Mouse (Mus musculus): ENCODE results near the gene Fermt2. TPM values are rescaled to one million over a fixed set of nuclear protein-coding genes. Genes with fewer than 3 reads are reported as not detected.

The Fermt2 gene
- 100 to 1,000 TPM; 106 to 112 TPM for total RNA-seq (2021)

DNA sequence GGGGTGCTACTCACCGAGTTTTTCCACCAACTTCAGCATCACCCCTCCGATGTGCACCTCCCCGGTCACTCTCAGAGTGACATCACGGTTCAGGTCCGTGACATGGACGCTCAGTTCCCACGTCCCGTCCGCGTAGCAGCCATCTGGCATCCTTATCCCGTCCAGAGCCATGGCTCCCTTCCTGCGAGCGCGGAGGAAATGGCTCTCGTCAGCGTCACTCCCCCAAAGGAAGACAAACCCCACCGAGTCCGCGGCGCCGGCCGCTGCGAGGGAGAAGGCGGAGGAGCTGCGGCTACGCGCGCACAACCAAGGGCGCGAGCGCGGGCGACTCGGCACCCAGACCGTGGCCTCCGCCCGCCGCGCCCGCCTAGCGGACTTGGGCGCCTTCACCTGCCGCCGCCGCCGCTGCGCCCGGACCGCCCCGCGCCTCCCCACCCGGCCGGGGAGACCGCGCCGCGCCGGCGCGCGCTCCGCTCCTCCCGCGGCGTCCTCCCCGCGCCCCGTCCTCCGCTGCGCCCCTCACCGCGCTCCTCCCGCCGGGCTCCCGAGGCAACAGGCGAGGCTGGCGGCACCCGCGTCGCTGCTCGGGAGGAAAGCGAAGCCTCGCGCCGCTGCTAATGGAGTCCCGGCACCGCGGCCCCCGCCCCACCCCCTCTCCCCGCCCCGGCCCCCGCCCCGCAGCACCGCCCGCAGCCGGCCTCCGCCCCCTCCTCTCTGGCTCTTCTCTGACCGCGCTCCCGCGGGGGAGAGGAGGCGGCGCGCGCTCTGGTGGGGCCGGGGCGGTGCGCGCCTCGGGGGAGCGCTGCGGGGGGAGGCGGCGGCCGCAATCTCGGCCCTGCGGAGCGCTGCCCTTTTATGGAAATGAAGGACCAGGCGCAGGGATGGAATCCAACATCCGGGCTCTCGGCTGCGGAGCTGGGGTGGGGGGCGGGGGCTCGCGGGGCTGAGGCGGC, at the start of gene Fermt2:
TSS of gene Fermt2 (minus strand) at position 708 of the 953 bp plus-strand sequence.
- DNase-seq (ENCODE audit: extremely low spot score in 1 of 2, low spot score in 1 of 2) = peak; percentile 70

DNA sequence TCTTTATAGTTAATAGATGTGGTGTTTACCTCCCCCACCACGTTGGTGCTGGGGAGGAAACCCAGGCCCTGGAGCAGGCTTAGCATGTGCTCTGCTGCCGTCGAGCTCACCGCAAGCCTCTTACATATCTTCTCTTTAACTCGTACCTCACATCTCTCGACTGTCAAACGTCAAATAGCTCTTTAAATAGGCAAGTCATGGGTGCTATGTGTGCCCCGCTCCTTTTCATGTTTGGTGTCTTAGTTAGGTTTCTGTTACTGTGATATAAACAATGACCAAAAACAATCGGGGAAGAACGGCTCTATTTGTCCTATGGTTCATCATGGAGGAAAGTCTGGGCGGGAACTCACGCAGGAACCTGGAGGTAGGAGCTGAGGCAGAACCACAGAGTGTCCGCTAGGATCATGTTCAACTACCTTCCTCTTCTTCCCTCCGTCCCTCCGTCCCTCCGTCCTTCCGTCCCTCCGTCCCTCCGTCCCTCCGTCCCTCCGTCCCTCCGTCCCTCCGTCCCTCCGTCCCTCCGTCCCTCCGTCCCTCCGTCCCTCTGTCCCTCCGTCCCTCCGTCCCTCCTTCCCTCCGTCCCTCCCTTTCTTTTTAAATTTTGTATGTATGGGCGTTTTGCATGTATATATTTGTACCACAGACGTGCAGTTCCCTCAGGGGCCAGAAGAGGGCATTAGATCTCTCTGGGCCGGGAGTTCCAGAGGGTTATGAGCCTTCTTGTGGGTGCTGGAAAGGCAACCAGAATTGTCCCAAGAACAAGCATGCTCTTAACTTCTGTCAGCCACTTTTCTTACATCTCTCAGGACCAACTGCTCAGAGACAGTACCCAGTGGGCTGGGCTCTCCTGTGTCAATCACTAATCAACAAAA, 36.4 kb upstream of the Fermt2 start:
- DNase-seq (ENCODE audit: extremely low spot score in 1 of 2, low spot score in 1 of 2) = peak; percentile 52 to 81

DNA sequence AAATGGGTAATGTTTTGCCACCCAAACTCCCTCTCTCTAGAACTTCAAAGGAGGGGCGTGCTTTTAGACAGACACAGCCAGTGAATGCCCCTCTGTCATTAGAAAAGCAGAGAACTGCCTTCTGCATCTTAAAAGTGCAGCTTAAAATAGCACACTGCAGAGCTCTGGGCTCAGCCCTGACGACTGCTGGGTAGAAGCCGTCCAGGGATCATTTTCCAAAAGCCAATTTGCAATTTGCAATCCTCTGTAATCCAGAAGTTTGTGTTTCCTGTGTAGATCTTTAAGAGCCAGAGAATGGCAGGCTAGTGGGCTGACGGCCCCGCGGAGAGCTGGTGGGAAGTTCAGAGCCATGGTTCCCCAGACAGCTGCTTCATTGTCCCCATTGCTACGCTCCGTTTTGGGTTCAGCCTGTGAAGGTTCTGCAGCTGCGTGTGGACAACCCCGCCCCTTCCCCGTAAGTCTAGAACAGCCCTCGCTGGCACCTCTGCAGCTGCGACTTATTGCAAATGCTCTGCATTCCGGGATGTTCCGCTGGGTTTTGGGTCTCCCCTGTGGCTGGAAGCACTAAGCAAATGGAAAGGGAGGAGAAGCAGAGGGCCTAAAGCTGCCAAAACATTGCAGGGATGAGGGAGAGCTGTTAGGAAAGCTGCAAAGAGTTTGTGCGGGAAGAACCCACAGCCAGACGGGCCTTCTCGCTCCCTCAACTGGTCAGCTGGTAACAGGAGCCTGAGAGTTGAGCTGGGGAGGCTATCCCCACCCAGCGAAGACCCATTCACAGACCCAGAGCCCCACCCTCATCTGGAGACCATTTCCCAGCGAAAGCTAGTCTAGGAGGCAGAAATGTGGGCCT, 35.5 kb upstream of the Fermt2 start:
- peak in 1 of 2 experiments; percentile 31 for DNase-seq (ENCODE audit: extremely low spot score in 1 of 2, low spot score in 1 of 2)

DNA sequence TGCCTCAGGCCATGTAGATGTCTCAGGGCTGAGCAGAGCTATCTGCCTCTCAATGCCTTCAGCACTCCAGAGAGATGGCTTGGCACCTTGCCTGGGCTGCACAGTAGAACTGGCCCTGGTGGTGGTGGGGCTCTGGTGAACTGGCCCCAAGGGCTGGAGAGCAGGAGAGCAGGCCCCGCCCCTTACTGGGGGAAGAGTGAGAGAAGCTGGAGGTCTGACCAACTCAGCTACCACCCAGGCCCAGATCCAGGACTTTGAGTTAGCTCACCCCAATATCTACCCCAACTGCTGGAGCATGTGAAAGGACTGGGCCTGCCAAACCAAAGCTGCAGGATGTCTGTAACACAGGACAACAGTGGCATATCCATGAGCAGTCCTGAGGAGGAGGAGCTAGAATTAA, 33.7 kb upstream of the Fermt2 start:
- DNase-seq (ENCODE audit: extremely low spot score in 1 of 2, low spot score in 1 of 2) = peak in 1 of 2 experiments; percentile 49

DNA sequence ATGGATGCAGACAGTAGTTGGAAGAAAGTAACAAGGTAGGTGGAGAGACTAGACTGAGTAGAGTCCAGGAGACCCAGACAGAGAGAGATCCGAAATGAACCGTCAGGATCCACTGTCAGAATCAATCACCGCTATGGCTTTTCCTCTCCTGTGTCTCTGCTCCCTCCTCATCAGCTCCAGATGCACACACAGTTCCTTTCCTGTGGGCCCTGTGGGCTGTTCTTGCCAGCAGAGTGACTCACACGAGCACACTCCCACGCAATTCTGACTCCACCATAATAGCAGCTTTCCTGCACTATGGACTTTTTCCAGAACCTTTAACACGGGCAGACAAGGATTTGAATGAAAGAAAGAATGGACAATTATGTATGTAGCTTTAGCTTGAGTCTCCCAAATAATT, 31.8 kb upstream of the Fermt2 start:
- no peak for DNase-seq (ENCODE audit: extremely low spot score in 1 of 2, low spot score in 1 of 2)

DNA sequence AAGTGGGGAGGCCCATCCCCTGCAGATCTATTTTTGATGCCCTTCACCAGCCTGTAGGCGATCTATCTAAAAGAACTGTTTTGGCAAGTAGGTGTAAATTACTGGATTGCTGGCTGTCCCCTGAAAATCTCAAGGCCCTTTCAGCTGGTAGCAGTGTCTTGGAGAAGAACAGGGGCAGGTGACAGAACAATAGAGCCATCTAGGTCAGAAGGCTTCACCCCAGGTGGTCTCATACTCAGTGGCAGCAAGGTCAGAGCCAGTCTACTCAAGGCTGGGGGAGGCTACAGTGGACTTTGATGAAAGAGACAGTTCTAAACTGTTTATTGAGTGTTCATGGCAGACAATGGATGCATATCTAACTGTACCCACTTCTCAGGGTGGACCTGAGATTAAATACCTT, 29.1 kb upstream of the Fermt2 start:
- no peak for DNase-seq (ENCODE audit: extremely low spot score in 1 of 2, low spot score in 1 of 2)

DNA sequence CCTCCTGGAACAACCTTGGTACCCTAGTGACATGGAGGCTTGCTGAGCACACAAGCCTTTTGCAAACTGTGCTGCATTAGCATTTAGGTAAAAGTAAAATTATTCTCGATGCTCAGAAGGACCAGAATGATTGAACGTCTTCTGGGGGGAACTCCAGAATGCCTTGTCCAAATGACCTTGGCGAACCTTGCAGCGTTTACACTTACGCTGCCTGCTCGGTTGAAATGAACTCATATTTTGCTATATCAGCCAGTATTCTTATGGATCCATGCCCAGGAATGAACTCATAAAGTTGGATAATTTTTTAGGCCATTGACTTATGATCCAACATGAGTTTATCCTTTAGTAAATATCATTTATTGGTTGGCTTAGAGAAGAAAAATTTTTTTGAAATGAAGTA, 24.4 kb upstream of the Fermt2 start:
- DNase-seq (ENCODE audit: extremely low spot score in 1 of 2, low spot score in 1 of 2) = no peak

DNA sequence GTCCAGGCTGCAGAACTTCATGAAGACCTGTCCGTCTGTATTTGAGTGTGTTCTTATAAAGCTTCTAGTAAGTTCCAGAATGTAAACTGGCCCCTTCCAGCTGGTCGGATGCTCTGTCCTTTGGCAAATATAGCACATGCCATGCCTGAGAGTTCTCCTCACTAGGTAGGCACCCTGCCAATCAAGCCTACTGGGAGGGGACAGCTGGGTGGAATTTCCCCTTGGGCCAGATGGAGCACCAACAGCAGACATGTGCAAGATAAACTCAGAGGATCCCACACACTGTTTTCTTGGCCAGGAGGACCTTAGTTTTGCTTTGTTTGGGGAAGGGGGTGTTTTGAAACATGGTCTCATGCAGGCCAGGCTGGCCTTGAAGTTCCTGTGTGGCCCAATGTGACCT, 23.9 kb upstream of the Fermt2 start:
- peak in 1 of 2 experiments; percentile 43 for DNase-seq (ENCODE audit: extremely low spot score in 1 of 2, low spot score in 1 of 2)

DNA sequence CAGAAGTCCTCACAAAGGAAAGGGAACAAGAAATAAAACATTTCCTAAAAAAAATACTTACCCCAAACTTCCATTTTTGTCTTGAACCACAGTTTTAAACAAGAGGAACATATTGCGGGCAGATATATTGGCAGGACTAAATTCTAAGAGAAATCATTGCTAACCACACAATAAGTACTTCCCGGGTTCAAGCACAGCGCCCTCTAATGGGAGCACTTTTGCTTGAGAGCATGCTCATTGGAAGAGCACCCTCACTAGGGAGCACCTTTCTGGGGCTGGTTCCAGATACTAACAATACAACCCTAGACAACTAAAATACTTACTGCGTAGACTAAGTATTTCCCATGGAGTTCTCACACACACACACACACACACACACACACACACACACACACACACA, 22.5 kb upstream of the Fermt2 start:
- no peak for DNase-seq (ENCODE audit: extremely low spot score in 1 of 2, low spot score in 1 of 2)

DNA sequence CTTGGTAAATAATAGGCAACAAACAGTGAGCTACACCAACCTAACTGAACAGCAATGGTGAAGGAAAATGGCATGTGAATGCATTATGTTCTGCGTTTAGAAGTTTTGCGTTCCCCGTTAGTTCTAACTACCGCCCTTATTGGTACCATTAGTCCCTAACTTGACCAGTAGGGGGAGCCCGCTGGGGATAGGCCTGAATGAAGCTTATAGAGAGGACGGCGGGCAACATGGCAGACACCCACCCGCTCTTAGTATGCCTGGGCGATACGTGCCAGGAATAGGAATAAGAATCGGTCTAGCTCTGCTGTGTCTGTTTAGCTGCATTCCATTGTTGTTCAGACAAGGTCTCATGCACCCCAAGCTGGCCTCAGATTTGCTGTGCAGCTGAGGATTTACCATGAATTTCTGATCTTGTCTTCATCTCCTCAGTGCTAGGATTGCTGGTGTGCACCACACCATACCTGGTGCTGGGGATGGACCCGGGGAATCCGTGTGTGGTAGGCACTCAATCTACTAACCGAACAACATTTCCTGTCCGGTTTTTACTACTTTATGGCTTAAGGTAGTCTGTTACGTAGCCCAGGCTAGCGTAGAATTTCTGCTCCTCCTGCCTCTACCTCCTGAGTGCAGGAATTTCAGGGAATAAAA, 21.3 kb upstream of the Fermt2 start:
- peak in 1 of 2 experiments; percentile 47 for DNase-seq (ENCODE audit: extremely low spot score in 1 of 2, low spot score in 1 of 2)

DNA sequence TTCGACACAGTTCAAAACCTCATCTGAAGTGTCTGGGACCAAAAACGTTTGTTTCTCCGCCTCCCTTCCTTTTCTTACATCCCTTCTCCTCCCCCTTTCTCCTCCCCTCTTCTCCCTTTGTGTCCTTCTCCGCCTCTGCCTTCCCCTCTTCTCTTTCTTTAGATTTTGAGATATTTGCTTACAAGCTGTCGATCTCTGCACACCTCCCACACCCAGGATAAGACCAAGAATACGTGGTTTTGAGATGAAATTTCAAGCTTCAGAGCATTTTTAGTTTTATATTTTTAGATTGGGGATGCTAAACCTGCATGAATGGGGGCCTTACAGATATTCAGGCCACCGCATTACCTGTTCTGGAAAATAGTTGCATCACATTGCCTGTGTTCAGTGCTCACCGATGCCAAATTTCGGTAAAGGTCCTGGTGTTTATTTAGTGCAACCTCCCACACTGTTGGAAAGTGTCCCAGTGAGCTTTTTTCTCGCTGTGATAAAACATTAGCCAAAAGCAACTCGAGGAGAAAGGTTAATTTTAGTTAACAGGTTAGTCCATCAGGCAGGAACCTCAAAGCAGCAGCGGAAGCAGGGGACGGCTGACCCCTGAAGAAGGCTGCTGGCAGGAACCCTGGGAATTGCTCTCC, 20.2 kb upstream of the Fermt2 start:
- no peak for DNase-seq (ENCODE audit: extremely low spot score in 1 of 2, low spot score in 1 of 2)

DNA sequence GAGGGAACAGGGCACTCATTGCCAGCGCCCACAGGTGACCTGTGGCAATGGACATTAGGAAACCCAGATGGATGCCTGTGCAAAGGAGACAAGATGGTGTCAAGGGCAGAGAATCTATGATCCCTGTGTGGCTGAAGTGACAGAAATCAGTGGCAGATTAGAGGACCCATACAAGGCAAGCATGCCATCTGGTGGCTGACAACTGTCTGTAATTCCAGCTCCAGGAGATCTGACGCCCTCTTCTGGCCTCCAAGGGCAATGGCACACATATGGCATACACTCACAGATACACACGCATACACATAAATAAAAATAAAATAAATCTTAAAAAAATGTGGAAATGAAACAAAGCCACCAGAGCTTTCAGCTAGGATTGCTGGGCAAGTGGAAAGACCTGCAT, 18.2 kb upstream of the Fermt2 start:
- no peak for DNase-seq (ENCODE audit: extremely low spot score in 1 of 2, low spot score in 1 of 2)

DNA sequence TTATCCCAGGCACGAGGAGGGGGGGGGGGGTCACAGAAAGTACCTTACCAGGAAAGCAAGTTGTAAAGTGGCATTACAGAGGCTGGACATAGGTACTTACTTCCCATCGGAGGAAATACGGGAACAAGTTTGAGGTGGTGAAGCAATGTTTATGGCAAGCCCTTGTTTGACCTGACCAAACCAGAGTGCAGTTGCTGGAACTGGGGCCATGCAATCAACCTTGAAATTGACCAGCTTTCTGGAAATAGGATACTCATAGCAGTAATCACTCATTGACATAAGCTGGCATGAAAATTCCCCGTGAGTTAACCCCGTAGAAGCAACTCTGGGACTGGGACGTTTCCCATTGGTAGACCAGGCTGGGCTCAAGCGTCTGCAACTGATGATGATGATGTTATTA, 15.0 kb upstream of the Fermt2 start:
- no peak for DNase-seq (ENCODE audit: extremely low spot score in 1 of 2, low spot score in 1 of 2)

DNA sequence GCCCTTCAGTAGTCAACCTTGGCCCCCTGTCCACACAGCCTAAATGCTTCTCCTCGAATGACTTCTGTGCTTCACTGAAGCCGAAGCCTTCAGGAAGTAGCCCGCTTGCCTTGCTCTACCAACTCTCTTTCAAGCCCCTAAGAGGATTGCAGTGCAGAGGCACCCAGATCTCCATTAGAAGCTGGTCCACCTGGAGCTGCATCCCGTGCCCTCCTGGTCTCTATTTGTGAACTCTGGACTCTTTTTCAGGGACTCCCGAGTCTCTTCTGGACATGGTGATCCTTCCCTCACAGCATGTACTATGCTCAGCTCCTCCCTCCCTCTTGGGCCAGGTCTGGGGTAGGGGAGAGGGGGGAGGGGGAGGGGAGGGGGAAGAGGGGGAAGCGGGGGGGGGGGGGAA, 14.1 kb upstream of the Fermt2 start:
- no peak for DNase-seq (ENCODE audit: extremely low spot score in 1 of 2, low spot score in 1 of 2)

DNA sequence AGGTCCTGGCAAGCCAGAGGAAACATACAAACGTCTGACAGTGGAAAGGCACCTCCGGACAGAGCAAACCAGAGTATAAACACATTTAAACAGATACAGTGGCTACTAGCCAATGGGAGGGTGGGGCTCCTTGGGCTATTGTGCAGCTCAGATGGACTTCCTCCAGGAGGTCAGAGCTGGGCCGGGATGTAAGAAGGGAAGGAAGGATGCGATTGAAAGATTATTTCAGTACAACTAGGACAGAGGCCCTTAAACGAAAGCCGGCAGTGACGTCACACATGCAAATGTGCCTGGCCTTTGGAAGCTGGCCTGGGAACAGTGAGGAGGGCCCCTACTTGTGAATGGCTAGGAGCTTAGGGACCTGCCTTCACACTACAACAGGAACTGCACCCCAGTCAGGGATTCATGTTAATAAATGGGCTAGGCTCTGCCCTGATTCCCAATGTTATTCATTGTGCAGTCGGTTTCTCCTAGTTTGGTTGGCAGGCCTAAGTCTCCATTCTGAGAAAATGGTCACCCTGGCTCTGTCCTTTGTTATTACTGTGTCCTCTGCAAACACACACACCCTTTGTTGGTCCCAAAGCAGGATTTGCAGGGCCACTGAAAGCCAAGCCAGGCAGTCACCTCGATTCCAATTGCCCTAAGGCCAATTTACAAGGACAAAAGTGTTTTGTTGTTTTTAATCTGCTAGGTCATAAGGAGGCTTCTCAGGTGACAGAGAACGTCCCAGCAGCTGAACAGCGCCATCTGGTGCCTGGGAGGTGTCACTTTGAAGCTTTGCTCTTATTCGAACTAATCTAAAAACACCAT, 9.9 kb upstream of the Fermt2 start:
- DNase-seq (ENCODE audit: extremely low spot score in 1 of 2, low spot score in 1 of 2) = peak in 1 of 2 experiments; percentile 70

DNA sequence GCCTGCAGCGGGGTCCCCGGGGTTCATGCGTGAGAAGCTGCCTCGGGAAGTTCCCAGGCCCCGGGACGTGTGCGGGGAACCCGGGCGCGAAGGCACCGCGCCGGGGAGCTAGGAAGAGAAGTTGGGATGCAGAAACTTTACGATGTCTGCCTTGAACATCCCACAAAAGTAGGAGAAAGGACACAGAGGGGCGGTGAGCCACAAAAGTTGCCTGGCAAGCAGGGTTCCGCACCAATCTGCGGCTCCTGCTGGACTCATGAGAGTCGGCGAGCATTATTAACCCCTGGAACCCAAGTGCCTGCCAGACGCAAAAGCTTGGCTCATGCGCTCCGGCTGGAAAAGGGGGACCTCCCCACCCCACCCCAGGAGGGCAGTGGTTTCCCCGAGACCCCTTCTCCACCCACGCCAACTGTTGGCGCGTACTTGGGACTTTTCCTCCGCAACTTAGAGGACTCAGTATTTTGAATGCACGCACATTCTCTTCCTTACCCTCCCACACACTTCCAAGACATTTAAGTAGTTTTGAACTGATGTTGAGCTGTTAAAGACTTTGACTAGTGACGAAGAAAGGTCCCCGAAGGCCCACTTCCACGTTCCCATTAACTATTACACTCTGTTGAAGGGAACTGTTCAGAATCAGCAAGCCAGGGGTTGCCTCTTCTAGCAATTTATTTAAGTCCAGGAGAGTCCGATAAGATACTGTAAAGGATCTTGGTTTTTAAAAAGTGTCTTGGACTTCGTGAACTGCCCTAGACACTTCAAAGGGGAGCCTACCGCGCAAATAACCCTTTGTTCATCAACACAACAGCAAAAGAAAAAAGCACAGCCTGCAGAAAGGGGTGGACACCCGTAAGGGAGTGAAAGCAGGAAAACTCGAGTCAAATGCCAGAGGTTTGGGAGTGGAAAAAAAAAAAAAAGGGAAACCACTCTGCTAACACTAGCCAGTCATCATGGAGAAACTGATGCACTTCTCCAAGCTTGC, 737 bp upstream of the Fermt2 start:
- no peak for DNase-seq (ENCODE audit: extremely low spot score in 1 of 2, low spot score in 1 of 2)

DNA sequence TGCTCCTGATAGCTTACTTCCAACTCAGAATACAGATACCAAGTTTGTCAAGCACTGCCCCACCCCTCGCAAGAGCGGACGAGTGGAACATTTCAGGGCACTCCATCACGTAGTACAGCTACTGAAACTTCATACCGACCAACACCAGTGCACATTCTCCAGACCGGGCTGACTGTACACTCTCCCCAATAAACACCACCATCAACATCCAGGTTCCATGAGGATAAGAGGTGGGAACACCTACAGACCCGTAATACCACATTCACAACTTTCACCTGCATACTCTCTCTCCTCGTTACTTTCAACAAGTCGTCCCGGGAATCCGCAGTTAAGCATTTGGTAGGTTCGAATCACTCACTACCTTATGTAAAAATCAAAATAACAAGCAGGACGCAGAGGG, 1.1 kb downstream of the Fermt2 start:
- DNase-seq (ENCODE audit: extremely low spot score in 1 of 2, low spot score in 1 of 2) = no peak

Measured in layer of hippocampus, postnatal 25 days (tissue).